Mouse (Mus musculus): ENCODE results near the gene Mea1. TPM values are rescaled to one million over a fixed set of nuclear protein-coding genes. Genes with fewer than 3 reads are reported as not detected.

Mea1 gene
- polyA plus RNA-seq, 1 experiment: 13.9 TPM

DNA sequence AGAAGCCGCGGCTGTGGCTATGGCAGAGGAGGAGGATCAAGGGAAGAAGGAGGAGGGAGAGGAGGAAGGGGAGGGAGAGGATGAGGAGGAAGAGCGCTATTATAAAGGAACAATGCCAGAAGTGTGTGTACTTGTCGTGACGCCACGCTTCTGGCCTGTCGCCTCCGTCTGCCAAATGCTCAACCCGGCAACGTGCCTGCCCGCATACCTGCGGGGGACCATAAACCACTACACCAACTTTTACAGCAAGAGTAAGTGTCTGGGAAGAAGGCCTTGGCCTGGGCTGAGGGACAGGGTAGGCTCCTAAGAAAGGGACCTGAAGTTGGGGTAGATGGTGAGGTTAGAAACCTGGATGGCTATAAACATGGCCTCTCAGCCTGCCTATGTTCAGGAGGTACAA, 16.6 kb upstream of the Mea1 start:
- Histone ChIP-seq H3K4me3 (replicated peaks) (no peak overlapping the region), H3K4me1 (ENCODE audit: control insufficient read depth) (no peaks in the 10 kb centered on the region), H3K9me3 (ENCODE audit: control insufficient read depth, low read length) (no peaks in the 10 kb centered on the region), H3K27me3 (ENCODE audit: control insufficient read depth) (no peaks in the 10 kb centered on the region), H3K36me3 (ENCODE audit: control insufficient read depth) (peaks cover 86% of the 10 kb centered on the region)
- TF ChIP-seq GATA1 (IDR thresholded peaks at IDR 0.05; ENCODE audit: low read length) (no peak), TAL1 (IDR thresholded peaks at IDR 0.05; ENCODE audit: low read length) (no peak)

DNA sequence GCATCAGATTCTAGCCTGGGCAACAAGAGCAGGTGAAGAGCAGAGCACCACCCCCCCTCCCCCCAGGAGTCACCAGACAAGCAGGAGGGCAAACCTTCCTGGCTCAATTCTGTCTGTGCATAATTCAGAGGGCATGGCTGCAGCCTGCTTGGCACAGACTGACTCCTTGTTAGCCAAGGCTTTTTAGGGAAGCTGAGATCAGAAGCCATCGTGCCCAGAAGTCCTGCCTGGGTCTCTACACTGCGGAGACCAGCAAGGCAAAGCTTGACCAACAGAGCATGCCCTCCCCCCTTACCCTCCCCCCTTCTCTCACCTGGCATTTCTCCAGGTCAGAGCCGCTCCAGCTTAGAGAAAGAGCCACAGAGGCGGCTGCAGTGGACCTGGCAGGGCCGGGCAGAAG, 15.9 kb upstream of the Mea1 start:
- Histone ChIP-seq H3K36me3 (ENCODE audit: control insufficient read depth) (peaks cover 86% of the 10 kb centered on the region), H3K27me3 (ENCODE audit: control insufficient read depth) (no peaks in the 10 kb centered on the region), H3K4me1 (ENCODE audit: control insufficient read depth) (no peaks in the 10 kb centered on the region), H3K4me3 (replicated peaks) (no peak overlapping the region), H3K9me3 (ENCODE audit: control insufficient read depth, low read length) (no peaks in the 10 kb centered on the region)
- TF ChIP-seq TAL1 (IDR thresholded peaks at IDR 0.05; ENCODE audit: low read length): no peak
- no peak for TF ChIP-seq GATA1 (IDR thresholded peaks at IDR 0.05; ENCODE audit: low read length)

DNA sequence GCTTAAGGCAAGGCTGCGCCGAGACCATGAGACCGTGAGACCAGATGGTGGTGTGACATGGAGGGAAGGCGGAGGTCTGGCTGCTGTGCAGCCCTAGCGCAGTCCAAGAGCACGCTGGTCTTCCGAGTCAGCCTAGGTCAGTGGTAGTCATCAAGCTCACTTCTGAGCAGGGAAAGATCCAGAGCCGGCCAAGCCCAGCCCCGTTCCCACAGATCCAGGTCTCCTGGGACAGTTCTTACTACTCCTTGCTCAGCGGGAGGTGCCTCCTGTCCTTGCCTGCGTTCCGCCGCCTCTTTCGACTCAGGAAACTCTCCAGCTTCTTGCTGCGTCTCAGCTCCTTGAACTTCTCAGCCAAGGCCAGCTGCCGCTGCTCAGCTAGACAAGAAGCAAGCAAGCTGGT, 10.9 kb upstream of the Mea1 start:
- Histone ChIP-seq H3K4me3 (replicated peaks) (no peak overlapping the region), H3K27me3 (ENCODE audit: control insufficient read depth) (no peaks in the 10 kb centered on the region), H3K9me3 (ENCODE audit: control insufficient read depth, low read length) (no peaks in the 10 kb centered on the region), H3K4me1 (ENCODE audit: control insufficient read depth) (peaks cover 14% of the 10 kb centered on the region), H3K36me3 (ENCODE audit: control insufficient read depth) (peaks cover 80% of the 10 kb centered on the region)
- no peak for TF ChIP-seq GATA1 (IDR thresholded peaks at IDR 0.05; ENCODE audit: low read length)
- no peak for TF ChIP-seq TAL1 (IDR thresholded peaks at IDR 0.05; ENCODE audit: low read length)

DNA sequence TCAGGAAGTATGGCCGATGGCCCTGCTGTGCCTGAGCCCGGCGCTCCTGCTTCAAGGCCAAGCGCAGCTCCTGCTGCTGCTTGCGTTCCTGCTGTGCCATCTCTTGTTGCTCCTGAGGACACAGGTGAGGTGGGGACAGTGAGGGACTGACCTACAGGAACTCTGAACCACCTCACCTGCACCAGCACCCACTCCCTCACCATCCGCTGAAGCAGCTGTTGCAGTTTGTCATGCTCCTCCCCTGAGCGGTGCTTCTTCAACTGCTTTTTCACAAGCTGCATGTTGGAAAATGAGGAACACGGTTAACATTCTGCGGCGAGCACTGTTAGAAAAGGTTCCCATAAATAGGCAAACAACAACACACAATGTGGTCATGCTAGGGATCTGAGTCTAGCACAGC, 8.7 kb upstream of the Mea1 start:
- peaks cover 66% of the 10 kb centered on the region for H3K36me3 ChIP-seq (ENCODE audit: control insufficient read depth)
- H3K27me3 ChIP-seq (ENCODE audit: control insufficient read depth): no peaks in the 10 kb centered on the region
- peaks cover 36% of the 10 kb centered on the region for H3K4me1 ChIP-seq (ENCODE audit: control insufficient read depth)
- H3K4me3 ChIP-seq (replicated peaks): no peak overlapping the region
- H3K9me3 ChIP-seq (ENCODE audit: control insufficient read depth, low read length): no peaks in the 10 kb centered on the region
- no peak for TF ChIP-seq TAL1 (IDR thresholded peaks at IDR 0.05; ENCODE audit: low read length)
- no peak for TF ChIP-seq GATA1 (IDR thresholded peaks at IDR 0.05; ENCODE audit: low read length)

DNA sequence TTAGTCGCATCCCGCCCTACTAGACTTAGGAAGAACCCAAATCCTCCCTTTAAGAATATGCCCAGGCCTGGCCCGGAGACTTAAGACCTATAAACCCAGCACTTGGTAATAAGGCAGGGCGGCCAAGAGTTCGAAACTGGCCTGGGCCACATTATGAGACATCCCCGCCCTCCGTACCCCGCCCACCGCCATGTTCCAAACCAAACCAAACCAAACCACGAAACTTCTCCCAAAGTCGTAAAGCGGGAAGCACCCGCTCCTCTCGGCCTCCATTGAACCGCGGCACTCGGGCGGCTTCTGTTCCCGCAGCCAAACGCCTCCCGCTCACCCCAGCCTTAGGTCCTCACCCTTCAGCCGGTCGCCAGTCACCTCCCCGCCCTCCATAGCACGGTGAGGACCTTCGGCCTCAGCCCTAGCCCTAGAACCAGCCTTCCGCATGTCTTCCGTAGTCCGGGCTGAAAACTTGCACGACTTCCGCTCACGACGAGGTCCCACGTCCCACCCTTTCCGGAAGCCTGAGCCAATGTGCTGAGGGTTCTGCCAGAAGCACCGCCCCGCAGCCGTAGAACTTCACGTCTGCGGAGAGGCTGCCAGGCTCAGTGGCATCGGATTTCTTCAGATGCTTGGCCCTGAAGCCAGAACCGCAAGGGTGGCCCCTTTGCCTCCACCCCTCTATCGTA, 4.6 kb upstream of the Mea1 start, which contains the start of gene Rrp36:
Rrp36 (minus strand) TSS at position 503 of the 680 bp plus-strand sequence.
- Histone ChIP-seq H3K27me3 (ENCODE audit: control insufficient read depth) (no peaks in the 10 kb centered on the region), H3K4me1 (ENCODE audit: control insufficient read depth) (peaks cover 57% of the 10 kb centered on the region), H3K36me3 (ENCODE audit: control insufficient read depth) (peaks cover 73% of the 10 kb centered on the region), H3K4me3 (replicated peaks) (peak within 1 kb of the TSS; percentile 94), H3K9me3 (ENCODE audit: control insufficient read depth, low read length) (no peaks in the 10 kb centered on the region)
- TF ChIP-seq GATA1 (IDR thresholded peaks at IDR 0.05; ENCODE audit: low read length): no peak
- TF ChIP-seq TAL1 (IDR thresholded peaks at IDR 0.05; ENCODE audit: low read length): no peak

DNA sequence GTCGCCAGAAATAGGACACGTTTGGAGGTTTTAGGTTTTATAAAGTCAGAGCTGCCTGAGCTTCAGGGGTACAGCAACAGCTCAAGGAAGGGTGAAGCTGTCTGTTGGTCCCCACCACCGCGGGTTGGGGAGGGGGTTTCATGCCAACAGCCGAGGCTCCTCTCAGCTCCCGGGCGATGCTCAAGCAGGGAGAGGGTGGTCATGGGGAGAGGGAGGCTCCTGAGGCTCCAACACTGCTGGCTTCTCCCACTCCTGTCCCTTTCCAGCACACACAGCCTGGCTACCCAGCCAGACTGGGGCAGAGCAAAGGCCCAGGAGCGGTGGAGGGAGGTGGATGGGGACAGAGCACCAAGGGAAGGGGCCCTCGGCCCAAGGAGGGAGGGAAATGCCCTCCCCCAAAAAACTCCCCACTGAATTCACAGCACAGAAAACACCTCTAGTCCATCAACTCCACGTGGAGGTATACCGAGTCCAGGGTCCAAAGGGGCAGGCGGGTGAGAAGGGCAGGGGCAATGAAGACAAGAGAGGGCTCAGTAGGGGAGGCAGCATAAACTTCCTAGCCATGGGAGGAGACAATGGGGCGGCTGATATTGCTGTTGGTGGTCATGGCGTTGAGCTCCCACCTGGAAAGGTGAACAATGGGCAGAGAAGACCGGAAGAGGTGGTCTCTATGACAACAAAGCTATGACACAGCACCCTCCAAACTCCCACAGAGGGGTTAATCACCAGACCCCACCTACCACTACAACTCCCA, 3.9 kb upstream of the Mea1 start:
- Histone ChIP-seq H3K4me3 (replicated peaks) (peak overlapping the region; percentile 94), H3K27me3 (ENCODE audit: control insufficient read depth) (no peaks in the 10 kb centered on the region), H3K4me1 (ENCODE audit: control insufficient read depth) (peaks cover 64% of the 10 kb centered on the region), H3K9me3 (ENCODE audit: control insufficient read depth, low read length) (no peaks in the 10 kb centered on the region), H3K36me3 (ENCODE audit: control insufficient read depth) (peaks cover 68% of the 10 kb centered on the region)
- TF ChIP-seq GATA1 (IDR thresholded peaks at IDR 0.05; ENCODE audit: low read length) (no peak), TAL1 (IDR thresholded peaks at IDR 0.05; ENCODE audit: low read length) (no peak)

DNA sequence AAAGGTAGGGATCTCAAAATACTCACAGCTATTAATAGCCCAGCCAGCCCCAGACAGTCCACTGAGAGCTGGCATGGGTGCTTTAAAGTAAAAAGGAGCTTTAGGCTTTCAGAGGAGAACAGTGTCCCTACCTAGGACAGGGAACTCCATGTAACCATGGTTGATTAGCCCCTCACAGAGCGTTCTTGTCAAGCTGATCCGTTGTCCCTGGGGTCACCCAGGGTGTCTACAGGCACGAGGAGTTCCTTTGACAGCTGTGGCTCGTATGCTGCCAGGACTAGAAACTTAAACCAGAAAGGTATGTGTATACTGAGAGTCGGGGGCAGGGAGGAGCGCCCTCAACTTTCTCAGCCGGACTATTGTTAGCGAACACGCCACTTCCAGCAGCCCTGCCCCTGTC, 318 bp downstream of the Mea1 start:
- H3K27me3 ChIP-seq (ENCODE audit: control insufficient read depth): no peaks in the 10 kb centered on the region
- peaks cover 61% of the 10 kb centered on the region for H3K36me3 ChIP-seq (ENCODE audit: control insufficient read depth)
- H3K4me3 ChIP-seq (replicated peaks): peak overlapping the region; percentile 94
- H3K9me3 ChIP-seq (ENCODE audit: control insufficient read depth, low read length): no peaks in the 10 kb centered on the region
- H3K4me1 ChIP-seq (ENCODE audit: control insufficient read depth): peaks cover 62% of the 10 kb centered on the region
- TF ChIP-seq GATA1 (IDR thresholded peaks at IDR 0.05; ENCODE audit: low read length) (no peak), TAL1 (IDR thresholded peaks at IDR 0.05; ENCODE audit: low read length) (no peak)

DNA sequence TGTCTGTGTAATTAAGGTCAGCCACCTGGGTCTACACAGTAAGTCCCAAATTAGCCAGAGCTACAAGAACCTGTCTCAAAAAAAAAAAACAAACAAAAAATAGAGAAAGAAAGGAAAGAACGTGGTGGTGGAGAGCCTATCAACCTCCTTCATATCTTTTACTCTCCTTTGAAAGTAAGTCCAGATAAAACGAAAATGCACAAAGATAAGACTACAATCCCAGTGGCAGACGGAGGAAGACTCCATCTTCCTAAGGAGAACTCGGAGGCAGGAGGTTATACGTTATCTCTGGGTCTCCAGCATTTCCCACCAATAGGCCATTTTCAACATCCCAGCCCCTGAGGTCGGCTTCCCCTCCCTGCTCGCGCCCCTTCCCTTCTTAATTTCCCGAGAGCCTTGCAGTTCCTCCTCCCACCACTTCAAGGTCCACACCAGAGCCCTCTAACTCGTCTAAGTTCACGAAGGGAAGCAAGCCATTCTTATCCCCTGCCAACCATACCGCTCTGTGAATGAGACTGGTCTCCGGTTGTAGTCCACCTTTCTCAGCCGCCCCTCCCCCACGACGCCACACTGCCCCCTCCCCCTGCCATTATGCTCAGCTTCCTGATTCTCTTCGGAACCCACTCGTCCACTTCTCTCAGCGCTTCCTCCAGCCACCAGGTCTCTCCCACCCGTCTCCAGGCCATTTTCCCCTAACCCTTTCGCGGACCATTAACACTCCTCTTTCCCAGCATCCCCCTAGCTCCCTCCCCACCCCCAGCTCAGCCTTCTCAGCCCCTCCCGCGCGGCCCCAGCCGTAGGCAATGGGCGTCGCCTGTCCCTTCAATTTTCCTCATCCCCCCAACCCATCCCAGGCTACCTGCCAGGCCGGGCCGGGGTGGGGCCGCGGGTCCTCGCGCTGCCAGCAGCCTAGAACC, 1.5 kb downstream of the Mea1 start:
- peaks cover 50% of the 10 kb centered on the region for H3K4me1 ChIP-seq (ENCODE audit: control insufficient read depth)
- no peaks in the 10 kb centered on the region for H3K9me3 ChIP-seq (ENCODE audit: control insufficient read depth, low read length)
- TF ChIP-seq TAL1 (IDR thresholded peaks at IDR 0.05; ENCODE audit: low read length) (no peak), GATA1 (IDR thresholded peaks at IDR 0.05; ENCODE audit: low read length) (peak; percentile 45; the same call in 1 of the 2 replicates)
- H3K36me3 ChIP-seq (ENCODE audit: control insufficient read depth): peaks cover 66% of the 10 kb centered on the region
- H3K4me3 ChIP-seq (replicated peaks): peak overlapping the region; percentile 94
- H3K27me3 ChIP-seq (ENCODE audit: control insufficient read depth): no peaks in the 10 kb centered on the region
